Mouse (Mus musculus) kidney, postnatal 4 days (tissue): ENCODE data around the gene Tap2.

Experiments used
- DNase-seq, 2 experiments: peaks; one replicate each; pipeline ENCODE4 v3.0.0; 2021; ENCODE audit warnings: mixed read lengths in 2 of 2

The Tap2 gene

DNA sequence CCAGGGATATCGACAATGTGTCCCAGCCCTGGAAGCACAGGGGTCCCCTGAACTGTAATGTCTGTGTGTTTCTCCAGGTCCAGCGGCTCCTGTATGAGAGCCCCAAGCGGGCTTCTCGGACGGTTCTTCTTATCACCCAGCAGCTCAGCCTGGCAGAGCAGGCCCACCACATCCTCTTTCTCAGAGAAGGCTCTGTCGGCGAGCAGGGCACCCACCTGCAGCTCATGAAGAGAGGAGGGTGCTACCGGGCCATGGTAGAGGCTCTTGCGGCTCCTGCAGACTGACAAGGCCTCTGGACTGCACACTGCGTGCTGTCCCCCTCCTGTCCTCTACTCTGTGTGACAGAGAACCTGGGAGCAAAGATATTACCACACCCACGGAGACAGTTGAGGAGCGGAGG, 6.8 kb upstream of the Tap2 start:
- no peak for DNase-seq

DNA sequence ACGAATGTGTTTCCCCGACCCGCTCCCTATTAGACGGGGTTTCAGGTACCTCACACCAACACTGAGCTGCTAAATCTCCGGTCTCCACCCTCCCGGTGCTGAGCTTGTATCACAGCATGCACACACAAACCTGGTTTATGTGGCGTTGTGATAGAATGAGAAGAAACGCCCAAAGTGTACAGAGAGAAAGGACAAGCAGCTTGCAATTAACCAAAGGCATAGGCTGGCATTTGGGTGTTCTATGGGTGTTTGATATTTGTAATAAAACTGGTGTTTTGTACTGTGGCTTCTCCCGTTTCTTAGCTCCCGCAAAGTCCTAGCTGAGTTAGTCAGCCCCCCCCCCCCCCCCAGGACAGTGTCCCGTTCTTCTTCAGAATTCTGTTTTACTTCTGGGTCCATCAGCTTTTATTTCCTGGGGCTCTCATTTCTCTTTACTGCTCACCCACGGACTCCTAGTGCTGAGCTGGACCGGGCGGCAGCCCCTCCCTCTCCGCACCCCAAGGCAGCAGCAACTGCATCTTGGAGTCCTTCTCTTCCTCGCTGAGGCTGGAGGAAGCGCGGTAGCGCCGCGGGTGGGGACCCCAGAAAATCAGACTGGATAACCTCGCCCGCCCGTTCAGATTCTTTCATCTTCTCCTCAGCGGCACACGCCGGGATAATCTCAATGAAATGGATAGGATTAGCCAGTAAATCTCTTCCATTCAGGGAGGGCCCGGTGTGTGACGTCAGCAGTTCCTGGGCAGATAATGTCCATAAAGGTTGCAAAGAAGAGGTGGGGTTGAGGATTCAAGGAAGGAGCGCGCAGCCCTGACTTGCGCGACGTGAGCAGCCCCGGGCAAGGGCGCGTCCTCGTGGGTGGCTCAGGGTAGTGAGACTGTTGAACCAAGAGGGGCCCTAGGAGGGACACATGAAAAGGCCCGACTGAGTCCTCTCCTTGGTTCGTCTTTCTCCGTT, 6.1 kb upstream of the Tap2 start, which contains the start of gene Psmb8:
Gene Psmb8, plus strand, starts transcription at position 781 of the 954 bp plus-strand sequence.
- DNase-seq: peak; percentile 94 to 95

DNA sequence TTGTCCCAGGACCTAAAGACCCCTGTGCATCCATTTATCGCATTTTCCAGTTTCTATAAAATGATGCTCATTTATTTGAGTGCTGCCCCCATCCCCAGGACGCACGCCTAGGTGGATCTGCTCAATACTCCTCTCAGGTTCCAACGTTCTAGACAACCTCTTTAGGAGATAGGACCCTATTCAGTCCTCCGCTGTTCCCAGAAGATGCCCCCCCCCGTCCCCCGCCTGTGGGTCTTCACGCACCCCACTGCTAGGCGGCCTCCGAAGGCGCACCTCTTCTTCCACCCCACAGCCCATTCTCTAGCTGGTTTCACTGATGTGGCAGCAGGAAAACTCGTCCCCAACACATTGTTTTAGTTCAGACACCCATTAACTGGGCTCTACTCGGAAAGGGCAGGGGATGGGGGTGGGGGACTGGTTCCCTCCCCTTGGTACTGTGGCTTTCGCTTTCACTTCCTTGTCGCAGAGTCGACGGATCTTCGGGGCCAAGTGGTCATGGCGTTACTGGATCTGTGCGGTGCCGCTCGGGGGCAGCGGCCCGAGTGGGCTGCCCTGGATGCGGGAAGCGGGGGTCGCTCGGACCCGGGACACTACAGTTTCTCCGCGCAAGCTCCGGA, 5.3 kb upstream of the Tap2 start:
- peak; percentile 65 to 74 for DNase-seq

DNA sequence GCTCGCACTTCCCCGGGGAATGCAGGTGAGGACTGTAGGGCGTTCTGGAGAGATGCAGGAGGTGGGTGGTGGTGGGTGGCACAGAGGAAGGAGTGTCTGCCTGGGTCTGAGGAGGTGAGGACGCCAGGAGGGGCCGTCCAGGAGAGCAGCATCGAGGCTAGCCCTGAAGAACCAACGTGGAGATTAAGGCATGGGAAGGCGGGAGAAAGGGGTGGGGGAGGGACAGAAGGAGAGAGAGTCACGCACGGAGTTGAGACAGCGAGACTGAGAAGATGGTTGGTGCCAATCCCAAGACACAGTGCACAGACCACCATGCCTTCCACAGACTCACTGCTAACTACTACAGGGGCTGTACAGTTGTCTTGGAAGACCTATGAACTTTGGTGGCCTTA, 4.8 kb upstream of the Tap2 start:
- no peak for DNase-seq

DNA sequence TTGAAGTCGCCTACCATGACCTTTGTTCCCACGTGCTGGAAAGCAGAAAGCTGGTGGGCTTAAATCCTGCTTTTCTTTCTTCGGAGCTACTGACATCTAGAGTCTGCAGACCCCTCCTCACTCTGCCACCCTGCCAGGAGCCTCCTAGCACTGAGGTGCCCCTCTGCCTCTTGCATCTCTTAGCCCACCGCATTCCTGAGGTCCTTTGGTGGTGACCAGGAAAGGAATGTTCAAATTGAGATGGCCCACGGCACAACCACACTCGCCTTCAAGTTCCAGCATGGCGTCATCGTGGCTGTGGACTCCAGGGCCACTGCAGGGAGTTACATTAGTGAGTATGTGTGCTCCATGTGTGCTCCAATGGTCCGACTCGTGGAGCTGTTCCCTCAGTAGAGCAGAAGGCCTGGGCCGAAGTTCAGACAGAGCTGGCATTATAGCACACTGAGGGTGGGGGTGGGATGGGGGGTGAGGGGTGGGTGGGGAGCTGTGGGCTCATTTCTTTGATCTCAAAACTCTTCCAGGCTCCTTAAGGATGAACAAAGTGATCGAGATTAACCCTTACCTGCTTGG, 4.2 kb upstream of the Tap2 start:
- no peak for DNase-seq

DNA sequence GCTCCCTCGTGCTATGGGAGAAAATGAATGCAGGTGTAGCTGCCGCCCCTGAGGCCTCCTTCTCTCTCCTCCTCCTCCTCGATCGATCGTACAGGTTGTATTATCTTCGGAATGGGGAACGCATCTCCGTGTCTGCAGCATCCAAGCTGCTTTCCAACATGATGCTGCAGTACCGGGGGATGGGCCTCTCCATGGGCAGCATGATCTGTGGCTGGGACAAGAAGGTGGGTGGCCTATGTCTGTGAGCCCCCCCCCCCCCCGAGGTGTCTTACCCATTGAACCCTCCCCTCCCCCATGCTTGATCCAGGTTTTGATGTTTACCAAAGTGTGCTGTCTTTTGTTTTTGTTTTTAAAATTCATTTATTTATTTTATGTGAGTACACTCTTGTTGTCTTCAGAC, 3.3 kb upstream of the Tap2 start:
- DNase-seq: no peak

DNA sequence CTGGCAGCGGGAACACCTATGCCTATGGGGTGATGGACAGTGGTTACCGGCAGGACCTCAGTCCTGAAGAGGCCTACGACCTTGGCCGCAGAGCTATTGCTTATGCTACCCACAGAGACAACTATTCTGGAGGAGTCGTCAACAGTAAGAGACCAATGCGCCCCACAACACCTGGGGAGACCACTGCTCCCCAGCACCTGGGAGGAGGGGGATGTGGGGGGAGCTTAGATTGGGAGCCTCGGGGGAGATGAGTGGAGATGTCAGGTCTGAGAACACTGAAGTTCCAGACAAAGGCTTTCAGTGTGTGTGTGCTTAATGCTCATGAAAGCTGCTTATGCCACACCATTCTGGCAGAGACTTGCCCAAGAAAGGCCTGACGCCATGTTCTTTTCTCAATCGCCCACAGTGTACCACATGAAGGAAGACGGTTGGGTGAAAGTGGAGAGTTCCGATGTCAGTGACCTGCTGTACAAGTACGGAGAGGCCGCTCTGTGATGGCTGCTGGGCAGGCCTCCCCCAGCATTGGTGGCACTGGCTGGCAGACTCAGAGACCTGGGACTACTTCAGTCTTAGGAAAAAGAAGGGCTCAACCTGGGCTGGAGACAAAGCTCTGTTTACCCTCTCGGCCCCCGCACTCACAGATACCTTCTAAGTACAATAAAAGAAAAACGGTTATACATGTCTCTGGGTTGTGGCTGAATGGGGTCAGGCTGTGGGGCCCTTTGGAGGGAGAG, 2.4 kb upstream of the Tap2 start:
- DNase-seq: no peak

DNA sequence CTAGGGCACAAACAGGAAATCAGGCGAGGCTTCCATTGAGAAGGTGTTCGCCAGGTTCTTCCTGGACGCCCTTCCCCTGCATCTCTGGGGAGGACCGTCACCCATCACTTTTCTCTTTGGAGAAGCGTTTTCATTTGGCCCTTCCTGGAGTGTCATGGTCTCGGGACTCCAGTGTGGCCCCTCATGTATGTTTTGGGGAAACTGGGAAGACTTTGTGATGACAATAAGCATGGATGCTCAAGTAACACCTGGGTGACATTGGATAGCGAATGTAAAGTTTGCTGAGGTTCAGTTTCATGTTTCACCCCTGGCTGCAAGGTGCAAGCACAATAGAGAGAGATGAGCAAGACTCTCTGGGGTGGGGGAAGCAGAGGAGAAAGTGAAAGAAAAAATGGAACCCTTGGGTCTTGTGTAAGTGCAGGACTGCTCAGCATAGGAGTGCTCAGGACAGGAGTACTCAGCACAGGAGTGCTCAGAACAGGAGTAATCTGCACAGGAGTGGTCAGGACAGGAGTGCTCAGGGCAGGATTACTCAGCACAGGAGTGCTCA, 1.7 kb upstream of the Tap2 start:
- no peak for DNase-seq

DNA sequence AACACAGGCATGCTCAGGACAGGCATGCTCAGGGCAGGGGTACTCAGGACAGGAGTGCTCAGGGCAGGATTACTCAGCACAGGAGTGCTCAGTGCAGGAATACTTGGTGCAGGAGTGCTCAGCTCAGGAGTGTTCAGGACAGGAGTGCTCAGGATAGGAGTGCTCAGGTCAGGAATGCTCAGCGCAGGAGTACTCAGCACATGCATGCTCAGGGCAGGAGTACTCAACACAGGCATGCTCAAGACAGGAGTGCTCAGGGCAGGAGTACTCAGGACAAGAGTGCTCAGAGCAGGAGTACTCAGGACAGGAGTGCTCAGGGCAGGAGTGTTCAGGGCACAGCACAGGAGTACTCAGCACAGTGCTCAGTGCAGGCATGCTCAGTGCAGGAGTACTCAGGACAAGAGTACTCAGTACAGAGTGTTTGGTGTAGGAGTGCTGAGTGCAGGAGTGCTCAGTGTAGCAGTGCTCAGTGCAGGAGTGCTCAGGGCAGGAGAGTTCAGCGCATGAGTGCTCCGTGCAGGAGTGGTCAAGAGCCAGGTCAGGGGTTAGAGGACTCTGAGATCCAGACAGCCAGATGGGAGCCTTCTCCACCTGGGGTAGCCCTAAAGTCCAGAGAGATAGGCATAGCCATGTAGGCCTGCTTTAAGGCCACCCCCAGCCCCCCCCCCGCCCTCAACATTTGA, 426 bp upstream of the Tap2 start:
- DNase-seq: no peak

DNA sequence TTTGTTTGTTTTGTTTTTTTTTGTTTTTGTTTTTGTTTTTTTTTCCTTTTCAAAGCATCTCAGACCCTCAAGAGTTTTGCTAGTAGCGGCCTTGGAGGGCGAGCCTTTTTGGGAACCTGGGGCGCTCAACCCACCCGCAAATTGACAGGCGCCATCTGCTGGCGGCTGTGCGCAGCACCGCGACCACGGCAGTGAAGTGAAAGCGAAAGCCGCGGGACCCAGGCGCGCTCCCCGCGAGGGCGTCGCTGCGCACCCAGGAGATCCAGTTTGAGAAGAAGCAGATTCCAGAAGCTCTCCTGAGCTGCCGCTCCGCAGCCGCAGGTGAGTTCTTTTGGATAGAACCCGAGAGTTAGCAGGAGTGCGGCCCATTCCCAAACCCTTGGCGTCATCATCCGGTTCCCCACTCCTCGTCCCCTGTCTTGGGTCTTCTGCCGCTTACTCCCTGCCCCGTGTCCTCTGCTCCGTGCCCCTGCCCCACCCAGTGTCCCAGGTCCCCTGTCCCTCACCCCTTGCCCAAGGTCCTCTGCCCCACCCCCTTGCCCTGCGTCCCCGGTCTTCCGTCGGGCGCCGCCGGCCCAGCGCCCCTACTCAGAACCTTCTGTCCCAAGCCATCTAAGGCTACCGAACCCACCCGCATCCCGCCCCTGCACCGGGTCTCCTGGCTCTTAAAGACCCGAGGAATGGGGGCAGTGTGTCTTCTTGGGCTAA, 1.1 kb downstream of the Tap2 start:
- DNase-seq: peak; percentile 94

DNA sequence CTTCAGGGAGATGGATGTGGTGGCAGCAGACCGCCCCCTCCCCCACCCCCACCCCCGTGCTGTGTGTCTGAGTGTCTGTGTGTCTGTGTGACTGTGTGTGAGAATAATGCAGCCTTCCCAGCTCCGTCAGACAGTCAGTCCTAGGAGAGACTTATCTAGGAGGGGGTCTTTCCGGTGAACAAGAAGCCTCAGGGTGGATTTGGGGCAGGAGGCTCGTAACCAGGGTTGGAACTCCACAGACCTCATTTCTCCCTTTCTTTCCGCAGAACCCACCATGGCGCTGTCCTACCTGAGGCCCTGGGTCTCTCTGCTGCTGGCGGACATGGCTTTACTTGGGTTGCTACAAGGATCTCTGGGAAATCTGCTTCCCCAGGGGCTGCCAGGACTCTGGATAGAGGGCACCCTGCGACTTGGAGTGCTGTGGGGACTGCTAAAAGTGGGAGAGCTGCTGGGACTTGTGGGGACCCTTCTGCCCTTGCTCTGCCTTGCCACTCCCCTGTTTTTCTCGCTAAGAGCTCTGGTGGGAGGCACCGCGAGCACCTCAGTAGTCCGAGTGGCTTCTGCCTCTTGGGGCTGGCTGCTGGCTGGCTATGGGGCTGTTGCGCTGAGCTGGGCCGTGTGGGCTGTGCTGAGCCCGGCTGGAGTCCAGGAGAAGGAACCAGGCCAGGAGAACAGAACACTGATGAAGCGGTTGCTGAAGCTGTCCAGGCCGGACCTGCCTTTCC, 1.9 kb downstream of the Tap2 start:
- peak in 1 of 2 experiments; percentile 47 for DNase-seq

DNA sequence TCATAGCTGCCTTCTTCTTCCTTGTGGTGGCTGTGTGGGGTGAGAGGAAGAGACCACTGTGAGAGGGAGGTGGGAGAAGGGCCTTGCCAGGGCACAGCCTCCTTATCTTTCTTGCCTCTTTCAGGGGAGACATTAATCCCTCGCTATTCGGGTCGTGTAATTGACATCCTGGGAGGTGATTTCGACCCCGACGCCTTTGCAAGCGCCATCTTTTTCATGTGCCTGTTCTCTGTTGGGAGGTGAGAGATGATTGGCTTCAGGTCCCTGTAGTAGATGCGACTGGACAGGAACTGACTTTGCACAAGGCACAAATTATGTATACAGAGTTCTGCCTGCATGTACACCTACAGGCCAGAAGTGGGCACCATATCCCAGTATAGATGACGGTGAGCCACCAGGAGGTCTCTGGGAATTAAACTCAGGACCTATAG, 2.4 kb downstream of the Tap2 start:
- DNase-seq: peak in 1 of 2 experiments; percentile 47

DNA sequence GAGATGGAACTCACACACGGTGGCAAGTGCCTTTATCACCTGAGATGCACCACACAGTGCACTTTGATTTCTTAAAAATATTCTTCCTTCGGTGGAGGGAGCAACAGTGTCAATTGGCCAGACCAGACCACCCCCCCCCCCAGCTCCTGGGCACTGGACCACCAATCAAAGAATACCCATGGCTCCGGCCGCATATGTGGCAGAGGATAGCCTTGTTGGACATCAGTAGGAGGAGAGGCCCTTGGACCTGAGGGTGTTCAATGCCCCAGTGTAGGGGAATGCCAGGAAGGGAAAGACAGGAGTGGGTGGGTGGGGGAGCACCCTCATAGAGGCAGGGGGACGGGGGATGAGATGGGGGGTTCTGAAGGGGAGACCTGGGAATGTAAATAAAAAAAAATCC, 3.4 kb downstream of the Tap2 start:
- DNase-seq: no peak

DNA sequence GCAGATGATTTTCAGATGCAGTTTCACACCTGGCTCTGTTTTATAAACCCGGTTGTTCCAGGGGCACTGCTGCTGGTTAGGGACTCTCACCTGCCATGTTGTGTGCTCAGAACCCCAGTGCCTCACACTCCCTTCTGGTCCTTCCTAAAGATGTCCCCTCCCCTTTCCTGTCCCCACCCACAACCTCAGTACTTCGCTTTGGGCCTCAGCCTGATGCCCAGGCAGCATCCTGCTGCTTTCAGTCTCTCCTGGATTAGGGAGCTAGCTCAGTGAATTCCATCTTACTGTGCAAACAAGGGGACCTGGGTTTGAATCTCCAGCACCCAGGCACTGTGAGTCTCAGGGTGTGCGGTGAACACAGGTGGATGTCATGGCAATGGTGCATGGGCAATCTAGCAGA, 4.1 kb downstream of the Tap2 start:
- no peak for DNase-seq

DNA sequence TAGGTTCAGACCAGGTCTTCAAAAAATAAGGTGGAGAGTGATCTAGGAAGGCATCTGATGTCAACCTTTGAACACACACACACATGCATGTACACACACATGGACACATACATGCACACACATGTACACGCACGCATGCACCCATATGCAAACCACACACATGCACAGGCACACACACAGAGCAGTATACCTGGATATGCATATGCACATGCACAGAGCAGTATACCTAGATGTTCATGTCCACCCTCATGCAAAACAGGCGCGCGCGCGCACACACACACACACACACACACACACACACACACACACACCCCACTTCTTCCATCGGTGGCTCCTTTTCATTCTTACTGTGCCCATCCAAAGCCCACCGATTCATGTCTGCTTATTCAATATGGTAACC, 4.5 kb downstream of the Tap2 start:
- no peak for DNase-seq

DNA sequence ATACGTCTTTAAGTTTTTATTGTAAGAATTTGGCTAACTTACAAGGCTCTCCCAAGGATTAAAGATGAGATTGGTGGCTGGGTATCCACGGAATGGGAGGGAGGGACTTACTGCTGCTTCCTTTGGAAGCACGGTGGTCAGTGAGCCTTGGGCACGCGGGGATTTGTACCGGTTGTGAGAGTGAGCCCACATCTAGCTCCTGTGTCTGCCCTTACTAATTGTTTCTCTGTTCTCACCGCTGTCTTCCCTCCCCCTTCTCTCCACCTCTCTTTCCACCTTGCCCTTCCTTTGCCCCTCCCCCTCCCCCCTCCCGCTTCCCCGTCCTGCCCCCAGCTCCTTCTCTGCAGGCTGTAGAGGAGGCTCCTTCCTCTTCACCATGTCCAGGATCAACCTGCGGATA, 5.1 kb downstream of the Tap2 start:
- DNase-seq: no peak

DNA sequence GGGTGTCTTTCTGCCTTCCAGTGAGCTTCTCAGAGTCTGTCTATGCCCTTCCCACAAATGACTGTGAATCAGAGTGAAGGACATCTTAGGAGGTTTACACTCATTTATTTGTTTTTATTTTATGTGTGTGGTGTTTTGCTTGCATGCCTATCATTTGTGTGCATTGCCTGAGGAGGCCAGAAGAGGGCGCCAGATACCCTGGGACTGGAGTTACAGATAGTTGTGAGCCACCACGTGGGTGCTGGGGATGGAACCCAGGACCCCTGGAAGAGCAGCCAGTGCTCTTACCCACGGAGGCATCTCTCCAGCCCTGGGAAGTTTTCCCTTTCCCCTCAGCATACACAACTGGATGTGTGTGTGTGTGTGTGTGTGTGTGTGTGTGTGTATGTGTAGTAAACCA, 6.4 kb downstream of the Tap2 start:
- no peak for DNase-seq

DNA sequence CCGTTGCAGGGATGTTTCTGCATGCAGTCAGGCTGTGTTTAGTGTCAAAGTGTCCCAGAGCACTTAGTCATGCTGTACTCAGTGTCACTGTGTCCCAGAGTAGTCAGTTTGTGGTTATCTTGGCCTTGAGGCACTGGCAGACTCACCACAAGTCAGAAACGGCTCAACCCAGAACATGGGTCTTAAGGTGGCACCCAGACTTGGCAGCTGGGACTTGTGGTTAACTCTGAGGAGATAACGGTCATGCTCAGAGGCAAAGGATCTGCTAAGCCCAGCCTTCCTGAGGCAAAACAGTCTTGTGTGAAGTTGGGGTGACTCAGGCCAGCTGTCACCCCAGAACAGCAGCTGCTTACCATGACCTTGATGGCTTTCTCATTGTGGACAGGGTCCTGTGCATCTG, 7.3 kb downstream of the Tap2 start:
- DNase-seq: no peak

DNA sequence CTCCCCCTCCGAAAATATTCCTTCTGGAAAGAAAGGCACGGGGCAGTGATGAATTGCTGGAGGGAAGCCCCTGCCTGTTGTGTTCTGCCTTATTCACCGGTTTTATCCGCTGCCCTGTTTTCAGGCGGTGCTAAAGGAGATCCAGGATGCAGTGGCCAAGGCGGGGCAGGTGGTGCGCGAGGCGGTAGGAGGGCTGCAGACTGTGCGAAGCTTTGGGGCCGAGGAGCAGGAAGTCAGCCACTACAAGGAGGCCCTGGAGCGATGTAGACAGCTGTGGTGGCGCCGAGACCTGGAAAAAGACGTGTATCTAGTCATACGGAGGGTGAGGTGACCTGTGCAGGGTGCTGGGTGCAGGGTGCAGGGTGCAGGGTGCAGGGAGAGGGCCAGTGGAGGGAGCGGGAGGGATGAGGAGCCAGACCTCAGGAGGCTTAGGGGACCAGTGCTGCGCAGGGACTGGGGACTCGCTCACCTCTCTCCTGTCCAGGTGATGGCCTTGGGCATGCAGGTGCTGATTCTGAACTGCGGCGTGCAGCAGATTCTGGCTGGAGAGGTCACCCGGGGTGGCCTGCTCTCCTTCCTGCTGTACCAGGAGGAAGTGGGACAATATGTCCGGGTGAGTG, 8.5 kb downstream of the Tap2 start:
- no peak for DNase-seq

DNA sequence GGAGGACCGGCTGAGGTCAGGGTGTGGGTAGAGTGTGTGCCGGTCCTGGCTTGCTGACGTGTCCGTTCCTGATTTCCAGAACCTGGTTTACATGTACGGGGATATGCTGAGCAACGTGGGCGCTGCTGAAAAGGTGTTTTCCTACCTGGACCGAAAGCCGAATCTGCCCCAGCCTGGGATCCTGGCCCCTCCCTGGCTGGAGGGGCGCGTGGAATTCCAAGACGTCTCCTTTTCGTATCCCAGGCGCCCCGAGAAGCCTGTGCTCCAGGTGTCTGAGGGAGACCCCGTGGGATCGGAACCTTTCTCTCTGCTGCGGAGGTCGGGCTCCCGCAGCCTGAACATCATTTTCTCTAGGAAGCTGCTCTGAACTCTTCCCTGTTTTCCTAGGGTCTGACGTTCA, 10.6 kb downstream of the Tap2 start:
- no peak for DNase-seq
